Mouse (Mus musculus): ENCODE data around the gene Tent5d.

- TF ChIP-seq CTCF (IDR thresholded peaks at IDR 0.05; ENCODE audit: low read depth) (no peak), EP300 (optimal IDR thresholded peaks at IDR 0.05) (no peak)
Measured at GRCm38 (mm10) chrX:107858165-107858564, 65.8 kb downstream of the Tent5d start.
